Mouse (Mus musculus): Measurements from ENCODE around the gene Mlst8.
A peak's percentile ranks its signal among the peaks of the same experiment; 100 is the strongest.
"Not testable (repeated sequence)": the region's sequence is repeated elsewhere in the genome, so short reads cannot be mapped to it uniquely, and the experiment has no call there.

Gene Mlst8

GRCm38 (mm10) chr17:24426471-24427169 is 52.3 kb downstream of the Mlst8 start, which contains the start of gene Eci1:
Eci1 (plus strand) TSS chr17:24426641.
- peak; percentile 79 for DNase-seq (ENCODE audit: low read depth, low spot score)

GRCm38 (mm10) chr17:24425905-24426304 is 53.0 kb downstream of the Mlst8 start:
- DNase-seq (ENCODE audit: low read depth, low spot score), result no peak

GRCm38 (mm10) chr17:24425326-24425725 is 53.6 kb downstream of the Mlst8 start:
- DNase-seq (ENCODE audit: low read depth, low spot score), result not testable (repeated sequence)

- no peak for DNase-seq (ENCODE audit: low read depth, low spot score)
Measured at GRCm38 (mm10) chr17:24424489-24424888, 54.4 kb downstream of the Mlst8 start.

Measured in c-Kit-negative CD71-positive TER-119-positive erythroid progenitor cells, embryonic 14.5 days (primary cell).